Mouse (Mus musculus): ENCODE data around the gene Gemin6. TPM values are rescaled to one million over a fixed set of nuclear protein-coding genes. Genes with fewer than 3 reads are reported as not detected.
A peak's percentile ranks its signal among the peaks of the same experiment; 100 is the strongest.
"Not testable (repeated sequence)": the region's sequence is repeated elsewhere in the genome, so short reads cannot be mapped to it uniquely, and the experiment has no call there.

Gene Gemin6
- 10 to 100 TPM; 12.7 to 17.5 (median 12.8) TPM for polyA plus RNA-seq (2017; shearing (Covaris generic))

GRCm38 (mm10) chr17:80224326-80225116, at the start of gene Gemin6:
Gene Gemin6 (plus strand): TSS chr17:80224441.
- peak; percentile 97 for ATAC-seq

GRCm38 (mm10) chr17:80174699-80175385, 49.4 kb upstream of the Gemin6 start:
- peak; percentile 34 for ATAC-seq

DNA sequence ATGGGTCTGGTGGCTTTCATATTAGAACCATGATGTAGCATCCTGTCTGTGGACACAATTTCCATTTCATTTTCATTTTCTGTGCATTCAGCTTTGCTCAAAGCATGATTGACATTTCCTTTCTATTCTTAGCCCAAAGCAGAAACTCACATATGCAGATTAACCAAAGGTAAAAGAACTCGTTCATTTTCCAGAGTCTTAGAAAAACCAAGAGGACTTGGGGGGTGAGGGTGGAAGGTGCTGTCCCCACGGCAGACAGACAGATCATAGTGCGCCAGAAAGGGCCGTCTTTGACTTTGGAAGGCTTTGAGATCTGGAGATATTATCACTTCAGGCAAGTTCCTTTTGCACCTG, 48.9 kb upstream of the Gemin6 start:
- ATAC-seq = peak; percentile 66

GRCm38 (mm10) chr17:80175966-80176365, 48.3 kb upstream of the Gemin6 start:
- no peak for ATAC-seq

DNA sequence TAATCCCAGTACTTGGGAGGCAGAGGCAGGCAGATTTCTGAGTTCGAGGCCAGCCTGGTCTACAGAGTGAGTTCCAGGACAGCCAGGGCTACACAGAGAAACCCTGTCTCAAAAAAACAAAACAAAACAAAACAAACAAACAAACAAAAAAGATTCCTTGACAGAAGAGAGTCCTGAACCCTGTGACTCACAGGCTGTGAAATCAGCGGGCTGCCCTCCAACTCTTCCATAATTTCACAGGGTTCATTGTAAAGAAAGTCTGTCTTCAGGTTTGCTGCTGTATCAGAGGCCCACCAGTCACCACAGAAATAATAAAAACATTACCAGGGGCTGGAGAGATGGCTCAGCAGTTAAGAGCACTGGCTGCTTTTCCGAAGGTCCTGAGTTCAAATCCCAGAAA, 45.4 kb upstream of the Gemin6 start:
- not testable (repeated sequence) for ATAC-seq

- ATAC-seq = peak; percentile 49
Measured at GRCm38 (mm10) chr17:80179959-80180358, 44.3 kb upstream of the Gemin6 start.

GRCm38 (mm10) chr17:80180468-80180867, 43.8 kb upstream of the Gemin6 start:
- ATAC-seq = no peak

- ATAC-seq = no peak
Measured at GRCm38 (mm10) chr17:80183615-80184014, 40.6 kb upstream of the Gemin6 start.

- peak; percentile 67 for ATAC-seq
Measured at GRCm38 (mm10) chr17:80193075-80193474, 31.2 kb upstream of the Gemin6 start.

DNA sequence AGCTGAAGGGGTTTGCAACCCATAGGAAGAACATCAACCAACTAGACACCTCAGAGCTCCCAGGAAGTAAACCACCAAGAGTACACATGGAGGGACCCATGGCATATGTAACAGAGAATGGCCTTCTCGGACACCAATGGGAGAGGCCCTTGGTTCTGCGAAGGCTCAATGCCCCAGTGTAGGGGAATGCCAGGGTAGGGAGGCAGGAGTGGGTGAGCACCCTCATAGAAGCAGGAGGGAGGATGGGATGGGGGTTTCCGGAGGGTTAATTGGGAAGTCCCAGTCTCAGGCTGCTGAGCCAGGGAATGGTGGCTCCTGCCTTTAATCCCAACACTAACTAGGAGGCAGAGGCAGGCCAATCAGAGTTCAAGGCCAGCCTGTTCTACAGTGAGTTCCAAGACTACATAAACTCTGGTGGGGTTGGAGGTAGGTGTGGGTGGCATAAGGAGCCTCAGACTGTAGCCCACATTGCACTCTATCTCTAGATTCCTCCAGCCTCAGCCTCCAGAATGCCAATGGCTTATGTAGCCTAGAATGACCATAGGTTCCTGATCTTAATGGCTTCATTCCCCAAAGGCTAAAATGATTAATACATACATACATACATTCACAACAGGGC, 25.0 kb upstream of the Gemin6 start:
- no peak for ATAC-seq

DNA sequence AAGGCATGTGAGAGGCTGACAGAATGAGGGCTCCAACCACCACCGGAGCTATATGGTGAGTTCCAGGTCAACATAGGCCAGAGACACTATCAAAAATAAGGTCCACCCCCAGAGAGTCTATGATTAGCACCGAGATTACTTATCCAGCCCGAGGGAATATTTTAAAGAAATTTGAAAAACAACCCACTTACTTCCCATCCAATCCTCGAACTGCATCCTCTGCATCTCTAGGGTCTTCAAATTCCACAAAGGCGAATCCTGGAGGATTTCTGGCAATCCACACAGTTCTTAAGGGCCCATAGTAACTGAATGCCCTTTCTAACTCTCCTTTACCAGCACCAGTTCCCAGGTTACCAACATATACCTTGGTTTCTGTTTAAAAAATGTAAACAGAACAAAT, 18.6 kb upstream of the Gemin6 start:
- no peak for ATAC-seq

GRCm38 (mm10) chr17:80206301-80206670, 18.0 kb upstream of the Gemin6 start:
- ATAC-seq = peak; percentile 14

DNA sequence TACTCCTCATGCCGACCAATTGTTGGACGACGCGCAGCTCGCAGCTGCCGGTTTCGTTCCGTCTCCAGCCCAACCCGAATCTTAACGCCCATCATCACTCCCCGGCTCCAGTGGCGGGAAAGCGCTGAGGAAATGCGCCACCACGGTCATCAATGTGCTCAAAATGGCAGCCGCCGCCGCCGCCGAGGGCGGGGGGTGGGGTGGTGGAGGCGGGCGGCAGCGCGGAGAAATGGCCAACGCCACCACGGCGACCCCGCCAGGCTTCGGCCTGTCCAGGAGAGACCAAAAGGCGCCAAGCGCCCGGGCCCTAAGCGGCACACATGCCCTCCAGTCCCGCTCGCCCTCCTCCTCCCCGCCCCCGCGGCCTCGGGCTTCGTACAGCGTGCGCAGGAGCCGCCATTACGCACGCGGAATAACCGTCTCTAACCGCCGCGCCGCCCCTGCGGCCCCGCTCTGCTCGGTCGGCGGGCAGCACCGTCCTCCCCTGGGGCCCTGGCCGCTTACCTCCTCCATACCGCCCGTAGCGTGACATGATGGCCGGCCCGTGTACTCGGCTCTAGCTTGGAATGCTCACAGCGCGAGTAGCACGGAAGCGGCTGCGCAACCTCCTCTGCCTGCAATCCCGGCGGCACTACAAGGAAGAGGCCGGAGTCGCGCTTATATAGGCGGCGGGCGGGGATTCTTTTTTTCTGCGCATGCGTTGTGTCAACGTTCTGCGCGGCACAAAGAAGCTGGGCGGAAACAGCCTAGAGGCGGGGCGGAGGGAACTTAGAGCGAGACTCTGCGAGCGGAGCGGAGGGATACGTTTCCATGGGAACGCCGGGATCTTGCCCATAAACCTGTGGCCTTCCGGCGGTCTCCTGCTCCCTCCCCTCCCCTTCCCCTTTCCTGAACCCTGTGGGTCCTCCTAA, 17.3 kb upstream of the Gemin6 start, which contains the start of the genes Srsf7 and Ttc39d:
Srsf7 (minus strand) TSS at position 637 of the 911 bp plus-strand sequence.
Ttc39d (plus strand) TSS at position 790 of the 911 bp plus-strand sequence.
- ATAC-seq = peak; percentile 82

DNA sequence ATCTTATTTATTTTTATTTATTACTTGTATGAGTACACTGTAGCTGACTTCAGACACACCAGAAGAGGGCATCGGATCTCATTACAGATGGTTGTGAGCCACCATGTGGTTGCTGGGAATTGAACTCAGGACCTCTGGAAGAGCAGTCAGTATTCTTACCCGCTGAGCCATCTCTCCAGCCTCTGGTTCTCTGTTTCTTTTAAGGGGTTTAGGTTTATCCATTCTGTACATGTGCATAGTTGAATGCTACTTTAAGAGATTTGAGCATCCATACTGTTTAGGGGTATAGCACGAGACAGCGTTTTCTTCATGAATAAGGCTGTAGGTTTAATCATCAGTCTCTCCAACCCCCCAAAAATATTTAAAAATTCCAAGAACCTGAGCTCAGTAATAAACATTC, 10.2 kb upstream of the Gemin6 start:
- not testable (repeated sequence) for ATAC-seq

DNA sequence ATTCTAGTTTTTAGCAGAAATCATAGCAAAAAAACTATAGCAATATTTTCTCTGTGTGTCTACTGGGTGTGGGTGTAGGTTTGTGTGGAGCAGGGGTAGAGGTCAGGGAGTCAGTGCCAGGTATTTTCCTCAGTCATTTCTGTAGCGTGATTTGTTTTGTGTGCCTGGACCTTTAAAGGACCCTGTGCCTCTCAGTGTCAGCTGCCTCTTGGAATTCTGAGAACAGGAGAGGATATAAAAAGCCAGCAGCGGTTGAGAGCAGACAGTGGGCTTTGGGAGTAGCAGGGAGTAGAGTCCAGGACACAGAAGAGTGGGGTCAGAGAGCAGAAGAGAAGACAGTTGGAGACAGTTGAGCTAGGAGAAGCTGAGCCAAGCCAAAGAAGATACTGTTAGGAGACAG, 4.1 kb upstream of the Gemin6 start:
- no peak for ATAC-seq

- ATAC-seq = no peak
Measured at GRCm38 (mm10) chr17:80221202-80221601, 3.0 kb upstream of the Gemin6 start.

DNA sequence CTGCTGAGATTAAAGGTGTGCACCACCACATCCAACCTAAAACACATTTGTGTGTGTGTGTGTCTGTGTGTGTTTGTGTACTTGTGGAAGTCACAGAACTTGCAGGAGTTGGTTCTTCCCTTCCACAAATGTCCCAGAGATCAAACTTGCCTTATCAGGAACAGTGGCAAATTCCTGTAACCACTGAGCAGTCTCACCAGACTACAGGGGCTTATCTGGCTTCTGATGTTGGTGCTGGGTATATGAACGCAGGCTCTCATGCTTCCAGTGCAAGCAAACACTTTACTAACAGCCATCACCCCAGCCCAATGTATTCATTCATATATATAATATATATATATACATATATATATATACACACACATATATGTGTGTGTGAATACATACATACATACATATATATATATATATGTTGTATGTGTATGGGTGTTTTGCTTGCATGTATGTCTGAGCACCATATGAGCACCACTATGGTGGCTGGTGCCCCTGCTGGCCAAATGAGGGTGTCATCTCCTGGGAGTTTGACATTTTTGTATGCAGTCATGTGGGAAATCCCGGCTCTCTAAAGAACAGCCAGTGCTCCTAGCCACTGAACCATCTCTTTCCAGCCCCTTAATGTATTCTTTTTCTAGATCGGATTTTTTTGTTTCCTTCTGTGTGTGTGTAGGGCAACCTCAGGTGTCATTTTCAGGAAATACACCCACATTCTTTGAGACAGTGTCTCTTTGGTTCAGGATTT, 2.2 kb upstream of the Gemin6 start:
- ATAC-seq = peak; percentile 32

DNA sequence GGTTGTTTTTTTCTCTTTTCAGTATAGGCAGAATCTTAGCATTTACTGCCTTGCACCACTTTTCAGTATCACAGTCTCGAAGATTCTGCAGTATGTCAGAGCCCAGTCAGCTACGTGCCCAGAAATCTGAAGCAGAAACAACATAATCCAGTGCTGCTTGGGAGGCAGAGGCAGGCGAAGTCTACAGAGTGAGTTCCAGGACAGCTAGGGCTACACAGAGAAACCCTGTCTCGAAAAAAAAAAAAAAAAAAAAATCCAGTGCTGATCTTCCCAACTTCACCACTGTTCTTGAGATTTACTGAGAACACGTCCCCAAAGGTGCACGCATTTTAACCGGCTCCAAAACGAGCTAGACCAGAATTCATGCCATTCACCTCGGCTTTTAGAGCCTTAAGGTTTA, 412 bp upstream of the Gemin6 start:
- peak; percentile 7 for ATAC-seq

GRCm38 (mm10) chr17:80225142-80225541, 901 bp downstream of the Gemin6 start:
- ATAC-seq = not testable (repeated sequence)

GRCm38 (mm10) chr17:80229396-80229795, 5.2 kb downstream of the Gemin6 start:
- ATAC-seq = no peak

GRCm38 (mm10) chr17:80233844-80234243, 9.6 kb downstream of the Gemin6 start:
- ATAC-seq = no peak

- no peak for ATAC-seq
Measured at GRCm38 (mm10) chr17:80234376-80234775, 10.1 kb downstream of the Gemin6 start.

All from inflammation-experienced regulatory T-cells, adult 6 months (primary cell).